Mouse (Mus musculus): ENCODE data around the gene Adamts8.

DNA sequence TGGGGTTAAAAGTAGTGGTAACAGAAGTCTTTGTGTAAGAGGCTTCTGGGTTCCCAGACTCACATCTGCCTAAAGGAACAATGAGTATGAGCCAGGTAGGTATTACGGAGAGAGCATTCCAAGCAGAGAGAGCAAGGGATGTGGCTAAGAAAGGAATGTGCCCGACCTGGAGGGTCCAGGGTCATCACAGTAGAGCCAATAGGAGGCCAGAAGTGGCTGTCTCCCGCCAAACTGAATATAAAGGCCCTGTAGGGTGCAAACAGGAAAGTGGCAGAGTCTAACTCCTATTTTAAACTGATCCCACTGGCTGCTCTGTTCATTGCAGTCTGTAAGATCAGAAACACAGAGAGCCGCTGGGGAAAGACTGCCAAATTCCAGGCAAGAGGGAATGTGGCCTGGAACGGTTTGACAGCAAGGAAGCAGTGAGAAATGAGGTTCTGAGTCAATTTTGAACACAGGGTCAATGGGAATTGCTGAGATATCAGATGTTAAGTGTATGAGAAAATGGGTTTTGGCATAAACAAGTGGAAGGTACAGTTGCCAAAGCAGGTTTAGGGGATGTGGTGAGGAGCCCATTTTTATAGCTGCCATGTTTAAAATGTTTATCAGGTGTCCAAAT, 34.6 kb upstream of the Adamts8 start:
- TF ChIP-seq CTCF (IDR thresholded peaks at IDR 0.05; ENCODE audit: control insufficient read depth, insufficient read depth, low read length) (no peak), POLR2A (IDR thresholded peaks at IDR 0.05; ENCODE audit: borderline replicate concordance, control insufficient read depth, low read depth, low read length) (no peak)
